In genomic region chr15:77089249-77089648, GRCm38 (mm10) we compare ENCODE assay signal across 19 mouse cellular contexts. TPM values are rescaled to one million over a fixed set of nuclear protein-coding genes. Genes with fewer than 3 reads are reported as not detected.
DNase-seq lines count a peak whose midpoint lies in the region; ATAC-seq lines count a peak whose summit lies in the region.
"Had no signal": no experiment of that assay in that cellular context is flagged by ENCODE, and none has a peak within 500 bp of the region (broad histone marks: within the 10 kb centered on the region; RNA-seq: fewer than 3 reads in every experiment).

No protein-coding gene starts in this region.

- H3K9me3 ChIP-seq in heart, embryonic 15.5 days (replicated peaks): no peaks in the 10 kb centered on the region
- H3K9me3 ChIP-seq in kidney, embryonic 15.5 days (replicated peaks): no peaks in the 10 kb centered on the region
- no peaks in the 10 kb centered on the region for H3K9me3 ChIP-seq in neural tube, embryonic 13.5 days
- no peaks in the 10 kb centered on the region for H3K9me3 ChIP-seq in neural tube, embryonic 15.5 days (replicated peaks)
- H3K9me3 ChIP-seq: embryonic facial prominence, embryonic 12.5 days; limb, embryonic 15.5 days; liver, embryonic 15.5 days had no signal

- H3K4me3 ChIP-seq in heart, embryonic 15.5 days: no peak overlapping the region
- H3K4me3 ChIP-seq in kidney, embryonic 15.5 days (replicated peaks): no peak overlapping the region
- H3K4me3 ChIP-seq in neural tube, embryonic 13.5 days: no peak overlapping the region
- no peak overlapping the region for H3K4me3 ChIP-seq in neural tube, embryonic 15.5 days (replicated peaks)
- H3K4me3 ChIP-seq: embryonic facial prominence, embryonic 12.5 days; heart, adult 2 months; limb, embryonic 15.5 days; liver, embryonic 15.5 days had no signal

- no peak overlapping the region for H3K4me2 ChIP-seq in heart, embryonic 15.5 days
- H3K4me2 ChIP-seq in kidney, embryonic 15.5 days: no peak overlapping the region
- no peak overlapping the region for H3K4me2 ChIP-seq in neural tube, embryonic 13.5 days
- no peak overlapping the region for H3K4me2 ChIP-seq in neural tube, embryonic 15.5 days
- H3K4me2 ChIP-seq: embryonic facial prominence, embryonic 12.5 days; limb, embryonic 15.5 days; liver, embryonic 15.5 days; midbrain, embryonic 11.5 days had no signal

- no peaks in the 10 kb centered on the region for H3K27me3 ChIP-seq in heart, embryonic 15.5 days
- no peaks in the 10 kb centered on the region for H3K27me3 ChIP-seq in kidney, embryonic 15.5 days
- no peaks in the 10 kb centered on the region for H3K27me3 ChIP-seq in neural tube, embryonic 13.5 days
- no peaks in the 10 kb centered on the region for H3K27me3 ChIP-seq in neural tube, embryonic 15.5 days (replicated peaks)
- H3K27me3 ChIP-seq: embryonic facial prominence, embryonic 12.5 days; limb, embryonic 15.5 days; liver, embryonic 15.5 days had no signal

- H3K36me3 ChIP-seq in heart, embryonic 15.5 days: peaks cover 48% of the 10 kb centered on the region; the same call in 1 of the 2 replicates
- H3K36me3 ChIP-seq in kidney, embryonic 15.5 days: peaks cover 74% of the 10 kb centered on the region
- peaks cover 75% of the 10 kb centered on the region for H3K36me3 ChIP-seq in neural tube, embryonic 13.5 days
- peaks cover 42% of the 10 kb centered on the region for H3K36me3 ChIP-seq in neural tube, embryonic 15.5 days

- H3K9ac ChIP-seq in heart, embryonic 15.5 days: no peak overlapping the region
- no peak overlapping the region for H3K9ac ChIP-seq in kidney, embryonic 15.5 days
- no peak overlapping the region for H3K9ac ChIP-seq in neural tube, embryonic 13.5 days
- no peak overlapping the region for H3K9ac ChIP-seq in neural tube, embryonic 15.5 days (replicated peaks)
- H3K9ac ChIP-seq: embryonic facial prominence, embryonic 12.5 days; limb, embryonic 15.5 days; liver, embryonic 15.5 days had no signal

- 0 out of 2 replicates have a peak overlapping the region, but pooled peaks have one; percentile 18 for H3K27ac ChIP-seq in heart, embryonic 15.5 days
- H3K27ac ChIP-seq in kidney, embryonic 15.5 days: peak overlapping the region; percentile 55
- H3K27ac ChIP-seq in neural tube, embryonic 13.5 days (replicated peaks): no peak overlapping the region
- H3K27ac ChIP-seq in neural tube, embryonic 15.5 days (replicated peaks): no peak overlapping the region; the same call in 1 of the 2 replicates
- H3K27ac ChIP-seq: embryonic facial prominence, embryonic 12.5 days; heart, adult 2 months; liver, embryonic 15.5 days; stomach, postnatal 0 days had no signal

- peaks cover 42% of the 10 kb centered on the region for H3K4me1 ChIP-seq in heart, embryonic 15.5 days (replicated peaks)
- peaks cover 10% of the 10 kb centered on the region for H3K4me1 ChIP-seq in kidney, embryonic 15.5 days
- H3K4me1 ChIP-seq in neural tube, embryonic 13.5 days (replicated peaks): peaks cover 20% of the 10 kb centered on the region
- H3K4me1 ChIP-seq in neural tube, embryonic 15.5 days: peaks cover 10% of the 10 kb centered on the region
- H3K4me1 ChIP-seq: embryonic facial prominence, embryonic 12.5 days; liver, embryonic 15.5 days had no signal

- 63% methylated on average over 11 of the region's 11 CpGs for WGBS in heart, embryonic 15.5 days
- 54% methylated on average over 11 of the region's 11 CpGs for WGBS in kidney, embryonic 15.5 days
- WGBS in neural tube, embryonic 13.5 days: 49% methylated on average over 11 of the region's 11 CpGs
- WGBS in neural tube, embryonic 15.5 days: 44% methylated on average over 11 of the region's 11 CpGs

- no peak for ATAC-seq in heart, embryonic 15.5 days (replicated peaks; ENCODE audit: insufficient number of reproducible peaks, insufficient read depth, low FRiP score, low read depth)
- ATAC-seq in kidney, embryonic 15.5 days (replicated peaks; ENCODE audit: low FRiP score): peak; percentile 52; the same call in 1 of the 2 replicates
- ATAC-seq in neural tube, embryonic 13.5 days (ENCODE audit: low read depth): 0 out of 2 replicates have a peak, but pooled peaks have one; percentile 23
- no peak for ATAC-seq in neural tube, embryonic 15.5 days (ENCODE audit: low FRiP score)
- ATAC-seq: forebrain, embryonic 16.5 days had no signal

- no peak for DNase-seq in heart, adult 9 months (ENCODE audit: low spot score in 2 of 2)
- DNase-seq in kidney, postnatal 10 days: no peak
- no peak for DNase-seq in cerebellum, adult 11 months
- DNase-seq: cerebellum, adult 8-10 months; gastrocnemius, postnatal 25 days; heart, adult 2 months; heart, postnatal 10 days; right cerebral cortex, adult 18-20 months had no signal

RNA-seq across cellular contexts. Expression of gene Mb, which starts 38.8 kb away (rescaled TPM):
- 776 and 844 TPM in 2 replicates for polyA plus RNA-seq in heart, embryonic 15.5 days (2015; fragmentation: Nextera tagmentation; extraction: Ambion mirVana)
- 0.49 and 1.2 TPM in 2 replicates for polyA plus RNA-seq in kidney, embryonic 15.5 days (2015; fragmentation: Nextera tagmentation; extraction: Ambion mirVana)
- 2.4 and 3.7 TPM in 2 replicates for polyA plus RNA-seq in neural tube, embryonic 13.5 days (2015; fragmentation: Nextera tagmentation; extraction: Ambion mirVana)
- 1.3 TPM in 2 replicates for polyA plus RNA-seq in neural tube, embryonic 15.5 days (2015; fragmentation: Nextera tagmentation; extraction: Ambion mirVana)
- polyA plus RNA-seq: forebrain, embryonic 16.5 days; midbrain, embryonic 11.5 days had no signal

RNA-seq across cellular contexts. Expression of gene Apol6, which starts 44.7 kb away (rescaled TPM):
- 0.19 and 0.26 TPM in 2 replicates for polyA plus RNA-seq in heart, embryonic 15.5 days (2015; fragmentation: Nextera tagmentation; extraction: Ambion mirVana)
- 0.23 TPM in 1 of 2 replicates, not detected in the other for polyA plus RNA-seq in kidney, embryonic 15.5 days (2015; fragmentation: Nextera tagmentation; extraction: Ambion mirVana)
- not detected in 2 replicates for polyA plus RNA-seq in neural tube, embryonic 13.5 days (2015; fragmentation: Nextera tagmentation; extraction: Ambion mirVana)
- polyA plus RNA-seq in neural tube, embryonic 15.5 days (2015; fragmentation: Nextera tagmentation; extraction: Ambion mirVana): 0.54 TPM in 1 of 2 replicates, not detected in the other
- polyA plus RNA-seq: forebrain, embryonic 16.5 days; midbrain, embryonic 11.5 days; thymus, postnatal 0 days had no signal

Comparison
In these comparisons a context has a peak if more than half of its experiments do, and no peak if none do; other contexts are left out.
1. ATAC-seq: peak in kidney, embryonic 15.5 days (single experiment) and neural tube, embryonic 13.5 days (single experiment); none in heart, embryonic 15.5 days (single experiment) and neural tube, embryonic 15.5 days (single experiment).
2. H3K27ac ChIP-seq: peak in heart, embryonic 15.5 days (single experiment) and kidney, embryonic 15.5 days (single experiment); none in neural tube, embryonic 13.5 days (single experiment) and neural tube, embryonic 15.5 days (single experiment).
3. RNA of gene Mb, which starts 38.8 kb away (polyA plus RNA-seq): 776 to 844 TPM in heart, embryonic 15.5 days; 2.4 to 3.7 TPM in neural tube, embryonic 13.5 days, 1.3 TPM in neural tube, embryonic 15.5 days and 0.49 to 1.2 TPM in kidney, embryonic 15.5 days; every median in the first group is over 100 times any median in the second.